Mouse (Mus musculus) MEL (cell line): ENCODE measurements around the gene Chka. TPM values are rescaled to one million over a fixed set of nuclear protein-coding genes. Genes with fewer than 3 reads are reported as not detected.

Source experiments
- DNase-seq: peaks from one replicate; pipeline ENCODE4 v3.0.0; 2011; ENCODE audit warnings: low read depth, low spot score
- H3K27ac ChIP-seq: 2 replicates; pipeline ENCODE4 v1.5.1; 2012; ENCODE audit warnings: low read depth, mild to moderate bottlenecking, control low read depth, low read length, moderate library complexity; ENCODE audit not compliant: control insufficient read depth
- H3K27me3 ChIP-seq, 2 experiments: fragments of 150-350 bp in 1 of 2; sonication (generic) in 1 of 2; 2 replicates each; pipeline ENCODE4 v1.6.1; 2012; ENCODE audit warnings: low read length in 2 of 2, mild to moderate bottlenecking in 2 of 2, improper control_type of control experiment in 1 of 2, moderate library complexity in 1 of 2; ENCODE audit not compliant: insufficient read depth in 2 of 2, control insufficient read depth in 1 of 2
- H3K36me3 ChIP-seq, 2 experiments: 2 replicates each; pipeline ENCODE4 v1.6.1; 2012 to 2014; ENCODE audit warnings: low read length in 2 of 2, improper control_type of control experiment in 1 of 2, inconsistent platforms in 1 of 2, mild to moderate bottlenecking in 1 of 2; ENCODE audit not compliant: insufficient read depth in 2 of 2, control insufficient read depth in 1 of 2
- H3K4me1 ChIP-seq, 2 experiments: fragments of 150-350 bp in 1 of 2; sonication (generic) in 1 of 2; 2 replicates each; pipeline ENCODE4 v1.6.1; 2012; ENCODE audit warnings: low read length in 2 of 2, improper control_type of control experiment in 1 of 2, mild to moderate bottlenecking in 1 of 2; ENCODE audit not compliant: insufficient read depth in 2 of 2, control insufficient read depth in 1 of 2
- H3K4me3 ChIP-seq, 2 experiments: fragments of 150-350 bp in 1 of 2; sonication (generic) in 1 of 2; 2 replicates each; pipeline ENCODE4 v1.5.1; 2012; ENCODE audit warnings: low read depth in 2 of 2, low read length in 2 of 2, mild to moderate bottlenecking in 2 of 2, moderate library complexity in 2 of 2, control low read depth in 1 of 2, improper control_type of control experiment in 1 of 2; ENCODE audit not compliant: control insufficient read depth in 1 of 2, insufficient read depth in 1 of 2
- H3K79me2 ChIP-seq: 2 replicates; pipeline ENCODE4 v1.6.1; 2012; ENCODE audit warnings: mild to moderate bottlenecking, low read length, moderate library complexity; ENCODE audit not compliant: control insufficient read depth, poor library complexity, insufficient read depth
- H3K9ac ChIP-seq: 2 replicates; pipeline ENCODE4 v1.6.1; 2012; ENCODE audit warnings: low read depth, mild to moderate bottlenecking, control low read depth, low read length, moderate library complexity; ENCODE audit not compliant: control insufficient read depth, poor library complexity, severe bottlenecking
- H3K9me3 ChIP-seq: fragments of 150-350 bp; sonication (generic); replicated peaks from 2 replicates; pipeline ENCODE4 v1.6.1; 2012; ENCODE audit warnings: mild to moderate bottlenecking, low read length, improper control_type of control experiment, moderate library complexity; ENCODE audit not compliant: insufficient read depth
- BHLHE40 ChIP-seq: IDR thresholded peaks from 2 replicates; pipeline ENCODE4 v1.6.1; 2012; ENCODE audit warnings: low read depth, mild to moderate bottlenecking, inconsistent platforms, low read length, improper control_type of control experiment, borderline replicate concordance
- CHD2 ChIP-seq: IDR thresholded peaks from 2 replicates; pipeline ENCODE4 v1.6.1; 2011; ENCODE audit warnings: low read length, improper control_type of control experiment
- E2F4 ChIP-seq: IDR thresholded peaks from 2 replicates; pipeline ENCODE4 v1.6.1; 2011; ENCODE audit warnings: low read depth, low read length, improper control_type of control experiment, borderline replicate concordance
- EP300 ChIP-seq, 2 experiments: IDR thresholded peaks; 2 replicates each; pipeline ENCODE4 v1.6.1; 2011; ENCODE audit warnings: improper control_type of control experiment in 2 of 2, low read length in 2 of 2, low read depth in 1 of 2, mild to moderate bottlenecking in 1 of 2
- ETS1 ChIP-seq: IDR thresholded peaks from 2 replicates; pipeline ENCODE4 v1.6.1; 2012; ENCODE audit warnings: low read depth, mild to moderate bottlenecking, inconsistent platforms, low read length, improper control_type of control experiment, moderate library complexity
- GABPA ChIP-seq: IDR thresholded peaks from 2 replicates; pipeline ENCODE4 v1.6.1; 2012; ENCODE audit warnings: low read depth, mild to moderate bottlenecking, inconsistent platforms, low read length, improper control_type of control experiment, moderate library complexity
- GATA1 ChIP-seq: IDR thresholded peaks from 2 replicates; pipeline ENCODE4 v1.6.1; 2011; ENCODE audit warnings: low read depth, low read length, improper control_type of control experiment
- HCFC1 ChIP-seq: IDR thresholded peaks from 2 replicates; pipeline ENCODE4 v1.6.1; 2012; ENCODE audit warnings: low read depth, mild to moderate bottlenecking, inconsistent platforms, low read length, improper control_type of control experiment, moderate library complexity
- JUND ChIP-seq: IDR thresholded peaks from 2 replicates; pipeline ENCODE4 v1.6.1; 2011; ENCODE audit warnings: low read depth, mild to moderate bottlenecking, improper control_type of control experiment, low read length
- MAZ ChIP-seq: IDR thresholded peaks from 2 replicates; pipeline ENCODE4 v1.6.1; 2012; ENCODE audit warnings: low read depth, mild to moderate bottlenecking, inconsistent platforms, low read length, improper control_type of control experiment
- MEF2A ChIP-seq: IDR thresholded peaks from 2 replicates; pipeline ENCODE4 v1.6.1; 2014; ENCODE audit warnings: low read depth, mild to moderate bottlenecking, inconsistent platforms, low read length, improper control_type of control experiment; ENCODE audit not compliant: poor library complexity, insufficient replicate concordance, severe bottlenecking; ENCODE audit errors: extremely low read depth
- MXI1 ChIP-seq: IDR thresholded peaks from 2 replicates; pipeline ENCODE4 v1.6.1; 2011; ENCODE audit warnings: mild to moderate bottlenecking, low read depth, low read length, improper control_type of control experiment
- MYB ChIP-seq: IDR thresholded peaks from 2 replicates; pipeline ENCODE4 v1.6.1; 2011; ENCODE audit warnings: mild to moderate bottlenecking, low read depth, low read length, improper control_type of control experiment
- MYC ChIP-seq: IDR thresholded peaks from 2 replicates; pipeline ENCODE4 v1.6.1; 2011; ENCODE audit warnings: low read depth, mild to moderate bottlenecking, low read length, improper control_type of control experiment, moderate library complexity
- NELFE ChIP-seq: IDR thresholded peaks from 2 replicates; pipeline ENCODE4 v1.6.1; 2011; ENCODE audit warnings: low read depth, low read length, improper control_type of control experiment
- POLR2AphosphoS2 ChIP-seq: IDR thresholded peaks from 2 replicates; pipeline ENCODE4 v1.6.1; 2011; ENCODE audit warnings: low read length, improper control_type of control experiment
- POLR2AphosphoS5 ChIP-seq: IDR thresholded peaks from 2 replicates; pipeline ENCODE4 v1.6.1; 2012; ENCODE audit warnings: low read depth, borderline replicate concordance, mild to moderate bottlenecking, inconsistent platforms, low read length, moderate library complexity, mixed read lengths
- RAD21 ChIP-seq: IDR thresholded peaks from 2 replicates; pipeline ENCODE4 v1.6.1; 2011; ENCODE audit warnings: mild to moderate bottlenecking, low read depth, low read length, improper control_type of control experiment
- RCOR1 ChIP-seq: IDR thresholded peaks from 2 replicates; pipeline ENCODE4 v1.6.1; 2012; ENCODE audit warnings: low read depth, mild to moderate bottlenecking, inconsistent platforms, low read length, improper control_type of control experiment
- SIN3A ChIP-seq: IDR thresholded peaks from 2 replicates; pipeline ENCODE4 v1.6.1; 2012; ENCODE audit warnings: low read length, improper control_type of control experiment, inconsistent platforms
- SMC3 ChIP-seq: IDR thresholded peaks from 2 replicates; pipeline ENCODE4 v1.6.1; 2011; ENCODE audit warnings: low read depth, low read length, improper control_type of control experiment
- TAL1 ChIP-seq: IDR thresholded peaks from 2 replicates; pipeline ENCODE4 v1.6.1; 2012; ENCODE audit warnings: mild to moderate bottlenecking, inconsistent platforms, low read length, moderate library complexity, mixed read lengths
- TBP ChIP-seq: IDR thresholded peaks from 2 replicates; pipeline ENCODE4 v1.8.0; 2011; ENCODE audit warnings: low read depth, low read length, improper control_type of control experiment
- TCF12 ChIP-seq: IDR thresholded peaks from 2 replicates; pipeline ENCODE4 v1.6.1; 2014; ENCODE audit warnings: low read depth, mild to moderate bottlenecking, inconsistent platforms, low read length, improper control_type of control experiment, moderate library complexity
- UBTF ChIP-seq: IDR thresholded peaks from 2 replicates; pipeline ENCODE4 v1.6.1; 2012; ENCODE audit warnings: low read depth, mild to moderate bottlenecking, inconsistent platforms, low read length, improper control_type of control experiment, moderate library complexity, borderline replicate concordance; ENCODE audit not compliant: insufficient read depth
- USF1 ChIP-seq: IDR thresholded peaks from 2 replicates; pipeline ENCODE4 v1.6.1; 2014; ENCODE audit warnings: low read depth, mild to moderate bottlenecking, inconsistent platforms, low read length, improper control_type of control experiment, moderate library complexity
- ZC3H11A ChIP-seq: IDR thresholded peaks from 2 replicates; pipeline ENCODE4 v1.6.1; 2012; ENCODE audit warnings: low read depth, mild to moderate bottlenecking, inconsistent platforms, low read length, improper control_type of control experiment
- ZMIZ1 ChIP-seq: IDR thresholded peaks from 2 replicates; pipeline ENCODE4 v1.6.1; 2012; ENCODE audit warnings: low read depth, mild to moderate bottlenecking, inconsistent platforms, low read length, improper control_type of control experiment, moderate library complexity
- ZNF384 ChIP-seq: IDR thresholded peaks from 2 replicates; pipeline ENCODE4 v1.6.1; 2012; ENCODE audit warnings: low read depth, mild to moderate bottlenecking, inconsistent platforms, low read length, improper control_type of control experiment
- polyA plus RNA-seq, 2 experiments: library from polyadenylated mRNA; stranded (reverse) in 1 of 2; unstranded in 1 of 2; fragments of >175 nt in 1 of 2; fragments of >200 nt in 1 of 2; gene quantifications; 2 replicates each; pipeline versions ENCODE4 v1.2.1 to v1.2.4; 2012; ENCODE audit warnings: low replicate concordance in 2 of 2, low read depth in 1 of 2; ENCODE audit not compliant: insufficient read length in 2 of 2, insufficient read depth in 1 of 2, missing spikeins in 1 of 2
- total RNA-seq: library from RNA; depleted of rRNA; stranded (reverse); fragments of 300-350 nt; gene quantifications from 2 replicates; pipeline ENCODE4 v1.2.3, GENCODE M21; 2012

The Chka gene
- total and polyA plus RNA-seq, 3 experiments: 12.5 to 21.0 TPM; not detected in 1

GRCm38 (mm10) chr19:3829863-3830262, 21.7 kb upstream of the Chka start:
- no peak for DNase-seq
- Histone ChIP-seq H3K4me1 (peaks cover 0 to 8% of the 10 kb centered on the region in 2 experiments; a peak in 3 of 4 replicates), H3K27me3 (no peaks in the 10 kb centered on the region), H3K9me3 (no peaks in the 10 kb centered on the region), H3K4me3 (no peak overlapping the region), H3K27ac (no peak overlapping the region), H3K9ac (no peak overlapping the region), H3K36me3 (peaks cover 0 to 6% of the 10 kb centered on the region in 2 experiments; a peak in 1 of 4 replicates), H3K79me2 (no peaks in the 10 kb centered on the region)
- TF ChIP-seq TBP: no peak
- no peak for TF ChIP-seq BHLHE40
- no peak for TF ChIP-seq UBTF
- TF ChIP-seq SIN3A: no peak
- no peak for TF ChIP-seq MEF2A
- TF ChIP-seq NELFE: no peak
- TF ChIP-seq MYC: no peak
- TF ChIP-seq USF1: no peak
- no peak for TF ChIP-seq MYB
- TF ChIP-seq SMC3: no peak
- no peak for TF ChIP-seq JUND
- no peak for TF ChIP-seq GABPA
- TF ChIP-seq ETS1: no peak

DNA sequence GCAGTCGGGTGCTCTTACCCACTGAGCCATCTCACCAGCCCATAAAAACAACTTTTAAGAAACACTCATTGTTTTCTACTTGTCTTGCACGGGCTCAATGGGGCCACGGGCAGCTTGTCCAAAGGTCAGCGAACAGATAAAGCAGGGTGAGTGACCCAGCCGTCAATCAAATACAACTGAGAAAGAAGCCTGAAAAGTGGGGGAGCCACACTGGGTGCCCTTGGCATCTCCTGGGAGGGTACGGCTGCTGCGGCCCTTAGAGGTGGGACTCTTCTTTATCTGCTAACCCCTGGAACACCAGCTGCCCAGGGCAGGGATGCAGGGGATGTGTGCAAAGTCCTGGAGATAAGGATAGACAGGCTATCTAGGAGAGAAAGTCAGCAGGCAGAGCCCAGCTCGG, 19.9 kb upstream of the Chka start:
- TF ChIP-seq NELFE (no peak), MYB (no peak), JUND (no peak), EP300 (IDR thresholded peaks at IDR 0.05; ENCODE audit: low read depth in 1 of 2, low read length in 2 of 2) (0 out of 4 replicates have a peak, but pooled peaks of 1 of the 2 experiments have one; percentile 14), POLR2AphosphoS5 (no peak), ZC3H11A (no peak), HCFC1 (no peak), SMC3 (no peak), RCOR1 (no peak), POLR2AphosphoS2 (no peak), MEF2A (no peak), TBP (peak; percentile 80), E2F4 (no peak), ZNF384 (no peak), TAL1 (peak; percentile 42; the same call in 1 of the 2 replicates), CHD2 (no peak), MXI1 (no peak), GATA1 (no peak), TCF12 (no peak), UBTF (no peak), MAZ (no peak), RAD21 (no peak), ZMIZ1 (no peak)
- Histone ChIP-seq H3K9me3 (no peaks in the 10 kb centered on the region), H3K36me3 (peaks cover 0 to 6% of the 10 kb centered on the region in 2 experiments; a peak in 2 of 4 replicates), H3K27ac (no peak overlapping the region), H3K79me2 (no peaks in the 10 kb centered on the region), H3K27me3 (no peaks in the 10 kb centered on the region), H3K9ac (no peak overlapping the region), H3K4me3 (no peak overlapping the region), H3K4me1 (peaks cover 0 to 8% of the 10 kb centered on the region in 2 experiments; a peak in 3 of 4 replicates)
- DNase-seq: peak; percentile 30
